Mouse (Mus musculus) myocyte (in vitro differentiated cells): ENCODE results near the gene Hrh2. TPM values are rescaled to one million over a fixed set of nuclear protein-coding genes. Genes with fewer than 3 reads are reported as not detected.

ENCODE experiments used
- H3K27me3 ChIP-seq: one replicate; pipeline ENCODE4 v1.6.1; 2011; ENCODE audit not compliant: control insufficient read depth, insufficient read depth, insufficient read length
- H3K36me3 ChIP-seq: one replicate; pipeline ENCODE4 v1.6.1; 2011; ENCODE audit not compliant: control insufficient read depth, insufficient read depth
- H3K4me2 ChIP-seq: one replicate; pipeline ENCODE4 v1.6.1; 2011; ENCODE audit warnings: low read depth, control low read depth
- H3K4me3 ChIP-seq: one replicate; pipeline ENCODE4 v1.5.1; 2011; ENCODE audit warnings: mild to moderate bottlenecking, control low read depth, moderate library complexity
- H3K79me2 ChIP-seq: one replicate; pipeline ENCODE4 v1.6.1; 2011; ENCODE audit not compliant: control insufficient read depth, insufficient read depth
- H3ac ChIP-seq: one replicate; pipeline ENCODE4 v1.6.1; 2011; ENCODE audit not compliant: control insufficient read depth, insufficient read length
- CEBPB ChIP-seq: IDR thresholded peaks from 2 replicates; pipeline ENCODE4 v1.6.1; 2011; ENCODE audit warnings: mild to moderate bottlenecking, moderate library complexity; ENCODE audit not compliant: poor library complexity, insufficient read depth, severe bottlenecking
- E2F4 ChIP-seq: IDR thresholded peaks from one replicate; pipeline ENCODE4 v1.6.1; 2011; ENCODE audit warnings: mild to moderate bottlenecking, control low read depth, moderate library complexity; ENCODE audit not compliant: insufficient read depth
- MAX ChIP-seq: IDR thresholded peaks from one replicate; pipeline ENCODE4 v1.6.1; 2011; ENCODE audit warnings: low read depth, mild to moderate bottlenecking, control low read depth
- MYOD1 ChIP-seq, 3 experiments: IDR thresholded peaks; one replicate each; pipeline ENCODE4 v1.6.1; 2011; ENCODE audit warnings: control low read depth in 2 of 3, low read depth in 2 of 3, mild to moderate bottlenecking in 2 of 3, moderate library complexity in 1 of 3; ENCODE audit not compliant: insufficient read length in 2 of 3, control insufficient read depth in 1 of 3
- MYOG ChIP-seq, 3 experiments: IDR thresholded peaks; one replicate each; pipeline ENCODE4 v1.6.1; 2011; ENCODE audit warnings: control low read depth in 2 of 3, low read depth in 2 of 3, mild to moderate bottlenecking in 2 of 3; ENCODE audit not compliant: insufficient read length in 2 of 3, control insufficient read depth in 1 of 3, insufficient read depth in 1 of 3
- POLR2A ChIP-seq: IDR thresholded peaks from one replicate; pipeline ENCODE4 v1.6.1; 2011; ENCODE audit warnings: low read depth, mild to moderate bottlenecking, control low read depth, moderate library complexity; ENCODE audit not compliant: insufficient read length
- POLR2AphosphoS2 ChIP-seq: IDR thresholded peaks from one replicate; pipeline ENCODE4 v1.6.1; 2011; ENCODE audit warnings: low read depth, control low read depth; ENCODE audit not compliant: insufficient read length
- REST ChIP-seq: IDR thresholded peaks from one replicate; pipeline ENCODE4 v1.6.1; 2011; ENCODE audit warnings: mild to moderate bottlenecking, control low read depth, moderate library complexity; ENCODE audit not compliant: insufficient read depth, insufficient read length
- SRF ChIP-seq: IDR thresholded peaks from one replicate; pipeline ENCODE4 v1.6.1; 2011; ENCODE audit warnings: low read depth; ENCODE audit not compliant: control insufficient read depth, insufficient read length
- TCF12 ChIP-seq: IDR thresholded peaks from one replicate; pipeline ENCODE4 v1.6.1; 2011; ENCODE audit warnings: mild to moderate bottlenecking, control low read depth; ENCODE audit not compliant: poor library complexity, insufficient read depth, severe bottlenecking
- TCF3 ChIP-seq: IDR thresholded peaks from one replicate; pipeline ENCODE4 v1.6.1; 2011; ENCODE audit warnings: low read depth, control low read depth; ENCODE audit not compliant: insufficient read length
- USF1 ChIP-seq: IDR thresholded peaks from one replicate; pipeline ENCODE4 v1.6.1; 2011; ENCODE audit warnings: low read depth, mild to moderate bottlenecking, control low read depth, moderate library complexity
- polyA plus RNA-seq: library from polyadenylated mRNA; unstranded; fragments of >200 nt; fragmentation: generic; extraction: Trizol; gene quantifications from one replicate; pipeline ENCODE4 v1.2.1, GENCODE M21; 2012; ENCODE audit warnings: missing spikeins

Hrh2 gene
- polyA plus RNA-seq, 1 experiment: not detected

- H3K79me2 ChIP-seq: no peaks in the 10 kb centered on the region
- H3K27me3 ChIP-seq: no peaks in the 10 kb centered on the region
- H3K4me2 ChIP-seq: peak overlapping the region; percentile 71
- TF ChIP-seq POLR2AphosphoS2 (no peak), POLR2A (no peak), USF1 (no peak), E2F4 (no peak), REST (no peak), MYOD1 (IDR thresholded peaks at IDR 0.05; ENCODE audit: control insufficient read depth in 1 of 3, insufficient read length in 2 of 3, low read depth in 2 of 3) (peak in 2 of 3 experiments; percentile 81 to 89), SRF (no peak), TCF3 (no peak), CEBPB (no peak), MYOG (IDR thresholded peaks at IDR 0.05; ENCODE audit: control insufficient read depth in 1 of 3, insufficient read depth in 1 of 3, insufficient read length in 2 of 3, low read depth in 2 of 3) (peak in 2 of 3 experiments; percentile 56), MAX (no peak), TCF12 (no peak)
- H3ac ChIP-seq: no peak overlapping the region
- no peak overlapping the region for H3K4me3 ChIP-seq
- no peaks in the 10 kb centered on the region for H3K36me3 ChIP-seq
Observed at GRCm38 (mm10) chr13:54280366-54280765, 88.4 kb downstream of the Hrh2 start.

- Histone ChIP-seq H3ac (no peak overlapping the region), H3K4me3 (no peak overlapping the region), H3K27me3 (no peaks in the 10 kb centered on the region), H3K79me2 (no peaks in the 10 kb centered on the region), H3K4me2 (peak overlapping the region; percentile 71), H3K36me3 (no peaks in the 10 kb centered on the region)
- TF ChIP-seq SRF: no peak
- no peak for TF ChIP-seq REST
- no peak for TF ChIP-seq TCF12
- TF ChIP-seq POLR2A: no peak
- TF ChIP-seq TCF3: no peak
- no peak for TF ChIP-seq MYOG (IDR thresholded peaks at IDR 0.05; ENCODE audit: control insufficient read depth in 1 of 3, insufficient read depth in 1 of 3, insufficient read length in 2 of 3, low read depth in 2 of 3)
- no peak for TF ChIP-seq POLR2AphosphoS2
- TF ChIP-seq MAX: no peak
- no peak for TF ChIP-seq MYOD1 (IDR thresholded peaks at IDR 0.05; ENCODE audit: control insufficient read depth in 1 of 3, insufficient read length in 2 of 3, low read depth in 2 of 3)
- TF ChIP-seq USF1: no peak
- no peak for TF ChIP-seq E2F4
- TF ChIP-seq CEBPB: no peak
Observed at GRCm38 (mm10) chr13:54281149-54281548, 89.2 kb downstream of the Hrh2 start.

- H3K4me2 ChIP-seq: no peak overlapping the region
- TF ChIP-seq POLR2A (no peak), SRF (no peak), POLR2AphosphoS2 (no peak), TCF3 (no peak), MAX (no peak), MYOG (IDR thresholded peaks at IDR 0.05; ENCODE audit: control insufficient read depth in 1 of 3, insufficient read depth in 1 of 3, insufficient read length in 2 of 3, low read depth in 2 of 3) (no peak), MYOD1 (IDR thresholded peaks at IDR 0.05; ENCODE audit: control insufficient read depth in 1 of 3, insufficient read length in 2 of 3, low read depth in 2 of 3) (no peak), REST (no peak), TCF12 (no peak), E2F4 (no peak), CEBPB (no peak), USF1 (no peak)
Observed at GRCm38 (mm10) chr13:54281623-54282022, 89.7 kb downstream of the Hrh2 start.

DNA sequence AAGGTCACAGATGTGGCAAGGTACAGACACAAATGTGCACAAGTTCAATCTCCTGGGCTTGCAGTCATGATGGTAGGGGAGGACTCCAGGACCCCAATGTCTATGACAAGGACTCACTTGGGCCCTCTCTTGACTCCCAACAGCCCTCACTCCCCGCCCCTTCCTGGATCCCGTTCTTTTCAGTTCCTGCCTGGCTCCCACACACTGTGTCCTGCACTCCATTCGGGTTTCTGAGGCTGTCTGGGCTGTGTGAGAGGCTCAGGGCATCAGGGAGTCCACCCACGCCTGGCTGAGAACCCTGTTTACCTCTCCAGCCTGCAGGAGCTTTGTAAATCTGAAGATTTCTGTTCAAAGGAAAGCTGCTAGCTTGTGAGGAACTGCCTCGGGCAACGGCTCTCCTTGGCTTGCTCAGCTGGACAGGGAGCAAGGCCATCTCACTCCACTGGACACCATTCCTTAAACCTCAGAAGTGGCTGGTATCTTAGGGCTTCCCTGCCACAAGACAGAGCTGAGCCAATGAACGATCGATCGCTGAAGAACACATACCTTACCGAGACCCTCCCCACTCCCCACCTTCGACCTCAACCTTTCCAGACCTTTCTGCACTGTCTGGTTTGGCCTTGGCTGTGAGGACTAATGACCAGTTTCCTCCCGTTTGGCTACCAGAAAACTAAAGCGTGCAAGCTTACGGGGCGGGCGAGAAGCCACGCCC lies 90.4 kb downstream of the Hrh2 start:
- H3K4me3 ChIP-seq: no peak overlapping the region

More at GRCm38 (mm10) chr13:54281623-54282022, 89.7 kb downstream of the Hrh2 start:
- no peaks in the 10 kb centered on the region for H3K36me3 ChIP-seq
- no peak overlapping the region for H3K4me3 ChIP-seq
- H3K79me2 ChIP-seq: no peaks in the 10 kb centered on the region
- no peak overlapping the region for H3ac ChIP-seq
- H3K27me3 ChIP-seq: no peaks in the 10 kb centered on the region

More for the DNA sequence above, 90.4 kb downstream of the Hrh2 start:
- H3K27me3 ChIP-seq: no peaks in the 10 kb centered on the region
- TF ChIP-seq SRF (no peak), POLR2AphosphoS2 (no peak), CEBPB (no peak), MYOD1 (IDR thresholded peaks at IDR 0.05; ENCODE audit: control insufficient read depth in 1 of 3, insufficient read length in 2 of 3, low read depth in 2 of 3) (no peak), REST (no peak), MYOG (IDR thresholded peaks at IDR 0.05; ENCODE audit: control insufficient read depth in 1 of 3, insufficient read depth in 1 of 3, insufficient read length in 2 of 3, low read depth in 2 of 3) (no peak), POLR2A (no peak), USF1 (no peak), E2F4 (no peak), MAX (no peak), TCF3 (no peak), TCF12 (no peak)
- no peak overlapping the region for H3ac ChIP-seq
- no peak overlapping the region for H3K4me2 ChIP-seq
- no peaks in the 10 kb centered on the region for H3K36me3 ChIP-seq
- H3K79me2 ChIP-seq: no peaks in the 10 kb centered on the region
